In genomic region chr17:26142796-26143195, GRCm38 (mm10) we compare ENCODE assay signal across 21 mouse cellular contexts. TPM values are rescaled to one million over a fixed set of nuclear protein-coding genes. Genes with fewer than 3 reads are reported as not detected.
"Had no signal": no experiment of that assay in that cellular context is flagged by ENCODE, and none has a peak within 500 bp of the region (broad histone marks: within the 10 kb centered on the region; RNA-seq: fewer than 3 reads in every experiment).

No protein-coding gene starts in this region.

- H3K9ac ChIP-seq: limb, embryonic 13.5 days; liver, embryonic 12.5 days; liver, embryonic 15.5 days; lung, embryonic 15.5 days; midbrain, embryonic 12.5 days; midbrain, embryonic 15.5 days had no signal

- ATAC-seq: liver, embryonic 12.5 days; midbrain, embryonic 15.5 days had no signal

- H3K9me3 ChIP-seq: limb, embryonic 10.5 days; limb, embryonic 13.5 days; liver, embryonic 12.5 days; liver, embryonic 15.5 days; lung, embryonic 15.5 days; megakaryocyte, embryonic 14.5 days; midbrain, embryonic 12.5 days; midbrain, embryonic 15.5 days had no signal

- H3K27ac ChIP-seq: layer of hippocampus, adult 2 months; limb, embryonic 10.5 days; limb, embryonic 13.5 days; liver, embryonic 12.5 days; liver, embryonic 15.5 days; lung, embryonic 15.5 days; midbrain, embryonic 12.5 days; midbrain, embryonic 15.5 days had no signal

- DNase-seq: kidney, adult 18-20 months; kidney, postnatal 25 days; layer of hippocampus, adult 9-11 months; liver; lung, adult 18-20 months; lung, postnatal 10 days; lung, postnatal 36 days; thymus, adult 18-20 months; thymus, postnatal 14 days; thymus, postnatal 4 days had no signal

- H3K4me2 ChIP-seq: limb, embryonic 13.5 days; liver, embryonic 12.5 days; liver, embryonic 15.5 days; lung, embryonic 15.5 days; midbrain, embryonic 12.5 days; midbrain, embryonic 15.5 days had no signal

- H3K27me3 ChIP-seq: limb, embryonic 13.5 days; liver, embryonic 12.5 days; liver, embryonic 15.5 days; lung, embryonic 15.5 days; megakaryocyte, embryonic 14.5 days; midbrain, embryonic 12.5 days; midbrain, embryonic 15.5 days had no signal

- H3K4me3 ChIP-seq: layer of hippocampus, adult 2 months; limb, embryonic 10.5 days; limb, embryonic 13.5 days; liver, embryonic 12.5 days; liver, embryonic 15.5 days; lung, embryonic 15.5 days; megakaryocyte, embryonic 14.5 days; midbrain, embryonic 12.5 days; midbrain, embryonic 15.5 days; myocyte had no signal

RNA-seq across cellular contexts. Expression of gene Nme4, which starts 47.4 kb away (rescaled TPM):
- total RNA-seq: monocyte, adult 5-6 weeks had no signal
